Mouse (Mus musculus): Measurements from ENCODE around the gene Rpl38.

DNA sequence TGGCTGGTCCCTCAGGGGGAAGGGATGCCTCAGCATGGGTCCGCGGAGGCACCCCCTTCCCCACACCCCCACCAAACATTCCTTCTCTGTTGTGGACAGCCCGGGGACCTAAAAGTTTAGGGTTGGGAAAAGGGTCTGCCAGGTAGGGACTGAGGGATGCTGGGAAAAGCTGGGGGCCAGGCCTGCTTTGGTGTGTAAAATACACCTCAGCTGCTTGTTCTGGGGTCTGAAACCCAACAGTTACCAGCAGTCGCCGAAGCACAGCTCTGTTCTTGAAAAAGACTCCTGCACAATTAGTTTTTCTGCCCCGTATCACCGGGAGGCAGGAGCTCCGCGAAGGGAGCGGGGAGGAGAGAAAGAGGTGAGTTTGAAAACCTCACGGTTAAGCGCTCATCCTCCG is 1.5 kb upstream of the Rpl38 start:
- TF ChIP-seq CTCF (IDR thresholded peaks at IDR 0.05; ENCODE audit: low read depth), result no peak
- TF ChIP-seq EP300 (IDR thresholded peaks at IDR 0.05; ENCODE audit: low read depth), result no peak
